Mouse (Mus musculus): ENCODE results near the gene Rcn3. TPM values are rescaled to one million over a fixed set of nuclear protein-coding genes. Genes with fewer than 3 reads are reported as not detected.

Rcn3 gene
- total RNA-seq, 2 experiments from 2014 or later = 6.4 to 7.5 TPM

DNA sequence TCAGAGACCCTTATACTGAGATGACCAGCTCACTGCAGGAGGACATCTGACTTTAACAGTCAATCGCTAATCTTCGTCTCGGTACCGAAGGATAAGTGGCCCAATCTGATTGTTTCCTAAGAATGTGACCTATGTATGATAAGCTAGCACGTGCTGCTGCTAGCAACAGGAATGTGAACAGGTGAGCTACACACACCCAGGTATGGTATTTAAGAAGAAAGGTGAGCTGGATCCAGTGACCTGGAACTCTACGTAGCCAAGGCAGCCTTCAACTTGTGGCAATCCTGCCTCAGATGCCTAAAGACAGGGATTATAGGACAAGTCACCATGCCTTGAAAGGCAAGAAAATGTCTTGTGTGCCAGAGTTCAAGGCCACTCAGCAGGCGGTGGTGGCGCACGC is 53.6 kb downstream of the Rcn3 start:
- no peak for DNase-seq (ENCODE audit: extremely low spot score in 1 of 2, low spot score in 2 of 2)
- intact Hi-C loops (cut with DNase I) = no loop called here

DNA sequence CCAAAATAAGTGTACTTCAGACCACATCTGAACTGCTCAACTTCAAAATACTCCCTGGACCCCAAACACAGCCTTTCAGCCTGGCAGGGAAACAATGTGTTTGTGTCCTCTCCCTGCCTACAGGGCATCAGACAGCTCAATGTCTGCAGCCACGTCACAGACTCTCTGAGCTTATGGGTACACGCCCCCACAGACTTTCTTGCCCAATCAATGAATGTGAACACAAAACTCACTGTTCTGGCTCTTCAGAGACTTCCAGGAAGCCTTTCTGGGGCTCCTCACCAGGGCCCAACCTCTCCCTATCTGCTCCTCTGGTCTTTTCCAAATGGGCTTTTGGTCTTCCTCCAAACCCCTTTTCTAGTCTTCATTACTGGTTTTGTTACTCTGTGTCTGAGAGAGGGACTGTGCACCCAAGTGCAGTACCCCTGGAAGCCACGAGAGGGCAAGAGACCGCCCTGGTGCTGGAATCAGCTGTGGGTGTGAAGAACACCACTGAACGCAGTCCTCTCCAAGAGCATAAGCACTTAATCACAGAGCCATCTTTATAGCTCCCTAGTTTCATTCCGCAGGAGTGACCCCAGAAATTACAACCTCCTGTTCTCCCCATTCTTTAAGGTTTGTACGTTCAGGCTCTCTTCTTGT is 54.2 kb downstream of the Rcn3 start:
- DNase-seq (ENCODE audit: extremely low spot score in 1 of 2, low spot score in 2 of 2) = peak in 1 of 2 experiments; percentile 65
- intact Hi-C loops (cut with DNase I) = no loop called here

DNA sequence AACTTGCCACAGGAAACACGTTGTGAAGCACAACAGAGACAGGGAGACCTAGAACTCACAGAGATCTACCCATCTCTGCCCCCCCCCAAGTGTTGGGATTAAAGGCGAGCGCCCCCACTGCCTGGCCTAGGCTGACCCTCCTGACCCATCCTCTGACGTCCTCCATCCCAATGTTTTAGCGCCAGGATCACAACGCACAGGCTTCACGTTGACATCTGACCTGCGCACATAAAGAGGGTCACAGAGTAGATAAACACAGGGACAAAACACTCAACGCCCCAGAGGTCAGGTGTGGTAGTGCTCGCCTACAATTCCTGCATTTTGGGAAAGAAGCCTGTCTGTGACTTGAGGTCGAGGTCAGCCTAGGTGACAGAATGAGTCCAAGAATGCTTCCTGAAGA is 55.3 kb downstream of the Rcn3 start:
- intact Hi-C loops (cut with DNase I) = no loop called here
- no peak for DNase-seq (ENCODE audit: extremely low spot score in 1 of 2, low spot score in 2 of 2)

DNA sequence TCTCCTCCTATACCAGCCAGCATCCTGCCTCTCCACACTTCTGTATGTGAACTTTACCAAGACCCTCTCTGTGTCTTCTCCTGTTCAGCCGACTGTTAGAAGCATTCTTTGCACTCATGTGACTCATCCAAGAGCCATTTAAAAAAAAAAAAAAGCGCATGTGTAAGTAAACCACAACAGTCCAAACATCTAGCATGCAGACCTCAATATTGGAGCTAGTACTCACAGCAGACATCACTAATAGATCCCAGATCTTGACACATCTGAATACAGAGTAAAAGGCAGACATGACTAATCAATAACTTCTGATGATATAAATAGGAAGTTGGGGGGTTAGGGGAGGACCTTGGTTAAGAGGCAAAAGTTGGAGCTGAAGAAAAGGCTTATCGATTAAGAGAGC is 56.4 kb downstream of the Rcn3 start:
- no peak for DNase-seq (ENCODE audit: extremely low spot score in 1 of 2, low spot score in 2 of 2)
- intact Hi-C loops (cut with DNase I) = no loop called here

DNA sequence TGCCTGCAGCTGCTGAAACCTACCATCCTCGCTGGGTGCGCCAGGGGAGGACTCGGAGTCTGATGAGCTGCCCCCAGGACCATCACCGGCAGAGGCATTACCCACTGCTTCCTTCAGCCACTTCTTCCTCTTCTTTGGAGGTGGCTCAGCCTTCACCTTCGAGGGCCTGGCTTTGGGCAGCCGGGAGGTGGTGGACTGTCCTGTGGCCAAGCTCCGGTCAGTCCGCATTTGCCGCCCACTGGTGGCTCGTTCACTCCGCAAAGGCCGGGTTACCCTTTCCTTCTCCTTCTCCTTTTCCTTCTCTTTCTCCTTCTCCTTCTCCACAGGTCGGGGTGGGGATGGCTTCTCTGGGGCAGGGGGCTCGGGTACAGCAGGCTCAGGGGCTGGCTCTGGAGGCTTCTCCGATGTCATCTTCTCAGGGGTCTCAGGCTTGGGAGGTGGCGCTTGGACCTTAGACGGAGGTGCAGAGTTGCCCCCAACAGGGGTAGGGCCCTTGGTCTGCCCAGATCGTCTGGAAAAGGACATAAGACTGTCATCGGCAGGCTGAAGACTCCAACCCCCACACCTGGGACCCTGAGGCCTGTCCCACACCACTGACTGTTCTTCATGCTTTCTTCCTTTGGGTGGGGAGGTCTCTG is 58.2 kb downstream of the Rcn3 start:
- intact Hi-C loops (cut with DNase I) = no loop called here
- no peak for DNase-seq (ENCODE audit: extremely low spot score in 1 of 2, low spot score in 2 of 2)

Small RNA genes lying within 50 kb of the gene (microRNA-seq; reads per million reads assigned to microRNA genes)
- gene Mir150 = 736 reads per million, percentile 74 among the genes with 10 or more reads in this experiment
- 29.0 reads per million, percentile 45 among the genes with 10 or more reads in this experiment for gene Mir5121

Other genes with a start within 250 kb of the Rcn3 start
- gene Akt1s1, start 243.2 kb downstream of the Rcn3 start, total RNA-seq (2021) = 10 to 100 TPM; 69.6 to 74.9 TPM
- 10 to 100 TPM; 43.2 to 61.0 TPM for gene Tbc1d17, start 243.1 kb downstream of the Rcn3 start, total RNA-seq (2021)
- 10 to 100 TPM; 28.1 to 31.1 TPM for gene Pnkp, start 235.1 kb downstream of the Rcn3 start, total RNA-seq (2021)
- gene Ptov1, start 222.4 kb downstream of the Rcn3 start, total RNA-seq (2021) = 100 to 1,000 TPM; 251 to 269 TPM
- gene Med25, start 199.5 kb downstream of the Rcn3 start, total RNA-seq (2021) = 100 to 1,000 TPM in 1 of 2 experiments, 10 to 100 TPM in 1; 98.0 to 110 TPM
- 10 to 100 TPM; 17.8 to 19.0 TPM for gene Fuz, start 196.1 kb downstream of the Rcn3 start, total RNA-seq (2021)
- 100 to 1,000 TPM; 356 to 358 TPM for gene Ap2a1, start 162.7 kb downstream of the Rcn3 start, total RNA-seq (2021)
- gene Tsks, start 149.0 kb downstream of the Rcn3 start, total RNA-seq (2021) = 1 to 10 TPM; 1.0 to 1.7 TPM
- gene Cpt1c, start 117.4 kb downstream of the Rcn3 start, total RNA-seq (2021) = 10 to 100 TPM; 93.4 to 95.5 TPM
- gene Prmt1, start 105.7 kb downstream of the Rcn3 start, total RNA-seq (2021) = 100 to 1,000 TPM; 253 to 257 TPM
- 10 to 100 TPM; 25.5 to 32.2 TPM for gene Irf3, start 94.6 kb downstream of the Rcn3 start, total RNA-seq (2021)
- 1 to 10 TPM; 3.8 to 5.1 TPM for gene Bcl2l12, start 93.5 kb downstream of the Rcn3 start, total RNA-seq (2021)
- gene Scaf1, start 75.9 kb downstream of the Rcn3 start, total RNA-seq (2021) = 100 to 1,000 TPM; 156 to 160 TPM
- 1 to 10 TPM; 8.7 to 9.6 TPM for gene Rras, start 74.3 kb downstream of the Rcn3 start, total RNA-seq (2021)
- 10 to 100 TPM; 67.4 to 68.0 TPM for gene Prr12, start 39.3 kb downstream of the Rcn3 start, total RNA-seq (2021)
- 10 to 100 TPM; 50.1 to 52.3 TPM for gene Nosip, start 29.8 kb downstream of the Rcn3 start, total RNA-seq (2021)
- gene Prrg2, start 29.5 kb downstream of the Rcn3 start, total RNA-seq (2021) = 1 to 10 TPM; 5.3 to 9.0 TPM
- 10 to 100 TPM; 16.5 to 18.7 TPM for gene Fcgrt, start 11.6 kb upstream of the Rcn3 start, total RNA-seq (2021)
- gene Rps11, start 32.2 kb upstream of the Rcn3 start, total RNA-seq (2021) = 100 to 1,000 TPM; 482 to 530 TPM
- 100 to 1,000 TPM; 739 TPM for gene Rpl13a, start 36.5 kb upstream of the Rcn3 start, total RNA-seq (2021)
- not detected for gene Gm45713, start 44.0 kb upstream of the Rcn3 start, total RNA-seq (2021)
- 1 to 10 TPM; 2.7 to 3.3 TPM for gene Flt3l, start 44.2 kb upstream of the Rcn3 start, total RNA-seq (2021)
- 10 to 100 TPM; 60.0 to 66.7 TPM for gene Pih1d1, start 62.1 kb upstream of the Rcn3 start, total RNA-seq (2021)
- gene Aldh16a1, start 62.4 kb upstream of the Rcn3 start, total RNA-seq (2021) = 10 to 100 TPM; 13.3 to 16.7 TPM
- 1,000 to 10,000 TPM; 1,057 to 1,070 TPM for gene Slc17a7, start 71.7 kb upstream of the Rcn3 start, total RNA-seq (2021)
- under 1 TPM in 1 of 2 experiments, not detected in 1; 0.17 TPM for gene Gfy, start 87.3 kb upstream of the Rcn3 start, total RNA-seq (2021)
- not detected for gene Pth2, start 88.8 kb upstream of the Rcn3 start, total RNA-seq (2021)
- gene Ccdc155, start 112.7 kb upstream of the Rcn3 start, total RNA-seq (2021) = 1 to 10 TPM; 2.0 to 2.3 TPM
- 10 to 100 TPM; 16.3 to 18.7 TPM for gene Dkkl1, start 119.9 kb upstream of the Rcn3 start, total RNA-seq (2021)
- gene Tead2, start 123.5 kb upstream of the Rcn3 start, total RNA-seq (2021) = 1 to 10 TPM; 6.6 to 6.8 TPM
- gene Cd37, start 146.9 kb upstream of the Rcn3 start, total RNA-seq (2021) = 1 to 10 TPM; 4.1 to 4.3 TPM
- 1 to 10 TPM; 1.4 to 1.7 TPM for gene Slc6a16, start 148.9 kb upstream of the Rcn3 start, total RNA-seq (2021)
- gene Slc6a21, start 185.3 kb upstream of the Rcn3 start, total RNA-seq (2021) = under 1 TPM; 0.41 to 0.60 TPM
- gene Trpm4, start 241.6 kb upstream of the Rcn3 start, total RNA-seq (2021) = 10 to 100 TPM; 20.5 to 32.2 TPM
- 1 to 10 TPM in 1 of 2 experiments, under 1 TPM in 1; 0.99 to 1.3 TPM for gene Hrc, start 243.1 kb upstream of the Rcn3 start, total RNA-seq (2021)